Mouse (Mus musculus): ENCODE measurements around the gene Cfap126. TPM values are rescaled to one million over a fixed set of nuclear protein-coding genes. Genes with fewer than 3 reads are reported as not detected.
"Not testable (repeated sequence)": the region's sequence is repeated elsewhere in the genome, so short reads cannot be mapped to it uniquely, and the experiment has no call there.

Cfap126 gene
- total and polyA plus RNA-seq, 3 experiments, result 0.69 to 3.5 TPM; not detected in 1

- H3K9me3 ChIP-seq (replicated peaks; ENCODE audit: insufficient read depth, low read length); H3K36me3 ChIP-seq (ENCODE audit: control insufficient read depth in 1 of 2, insufficient read depth in 2 of 2, low read length in 2 of 2); H3K9ac ChIP-seq (ENCODE audit: control insufficient read depth, low read depth, low read length, poor library complexity, severe bottlenecking); H3K79me2 ChIP-seq (ENCODE audit: control insufficient read depth, insufficient read depth, low read length, poor library complexity); DNase-seq (ENCODE audit: low read depth, low spot score); H3K27me3 ChIP-seq (ENCODE audit: control insufficient read depth in 1 of 2, insufficient read depth in 2 of 2, low read length in 2 of 2); H3K4me1 ChIP-seq (ENCODE audit: control insufficient read depth in 1 of 2, insufficient read depth in 2 of 2, low read length in 2 of 2); H3K27ac ChIP-seq (ENCODE audit: control insufficient read depth, low read depth, low read length); H3K4me3 ChIP-seq (ENCODE audit: control insufficient read depth in 1 of 2, insufficient read depth in 1 of 2, low read depth in 2 of 2, low read length in 2 of 2): not testable (repeated sequence)
Measured at GRCm38 (mm10) chr1:171079345-171079744, 34.4 kb upstream of the Cfap126 start.

GRCm38 (mm10) chr1:171079825-171080224, 33.9 kb upstream of the Cfap126 start:
- H3K9ac ChIP-seq (ENCODE audit: control insufficient read depth, low read depth, low read length, poor library complexity, severe bottlenecking); DNase-seq (ENCODE audit: low read depth, low spot score); H3K9me3 ChIP-seq (replicated peaks; ENCODE audit: insufficient read depth, low read length); H3K27me3 ChIP-seq (ENCODE audit: control insufficient read depth in 1 of 2, insufficient read depth in 2 of 2, low read length in 2 of 2); H3K4me3 ChIP-seq (ENCODE audit: control insufficient read depth in 1 of 2, insufficient read depth in 1 of 2, low read depth in 2 of 2, low read length in 2 of 2); H3K79me2 ChIP-seq (ENCODE audit: control insufficient read depth, insufficient read depth, low read length, poor library complexity); H3K4me1 ChIP-seq (ENCODE audit: control insufficient read depth in 1 of 2, insufficient read depth in 2 of 2, low read length in 2 of 2); H3K27ac ChIP-seq (ENCODE audit: control insufficient read depth, low read depth, low read length); H3K36me3 ChIP-seq (ENCODE audit: control insufficient read depth in 1 of 2, insufficient read depth in 2 of 2, low read length in 2 of 2): not testable (repeated sequence)

- H3K4me1 ChIP-seq (ENCODE audit: control insufficient read depth in 1 of 2, insufficient read depth in 2 of 2, low read length in 2 of 2); H3K79me2 ChIP-seq (ENCODE audit: control insufficient read depth, insufficient read depth, low read length, poor library complexity); H3K4me3 ChIP-seq (ENCODE audit: control insufficient read depth in 1 of 2, insufficient read depth in 1 of 2, low read depth in 2 of 2, low read length in 2 of 2); H3K9me3 ChIP-seq (replicated peaks; ENCODE audit: insufficient read depth, low read length); DNase-seq (ENCODE audit: low read depth, low spot score); H3K36me3 ChIP-seq (ENCODE audit: control insufficient read depth in 1 of 2, insufficient read depth in 2 of 2, low read length in 2 of 2); H3K9ac ChIP-seq (ENCODE audit: control insufficient read depth, low read depth, low read length, poor library complexity, severe bottlenecking); H3K27me3 ChIP-seq (ENCODE audit: control insufficient read depth in 1 of 2, insufficient read depth in 2 of 2, low read length in 2 of 2); H3K27ac ChIP-seq (ENCODE audit: control insufficient read depth, low read depth, low read length): not testable (repeated sequence)
Measured at GRCm38 (mm10) chr1:171081512-171082231, 32.0 kb upstream of the Cfap126 start.

- H3K79me2 ChIP-seq (ENCODE audit: control insufficient read depth, insufficient read depth, low read length, poor library complexity), result no peaks in the 10 kb centered on the region
- TF ChIP-seq GABPA (IDR thresholded peaks at IDR 0.05; ENCODE audit: low read depth, low read length), result no peak
- TF ChIP-seq GATA1 (IDR thresholded peaks at IDR 0.05; ENCODE audit: low read depth, low read length), result no peak
- no peak for TF ChIP-seq NRF1 (IDR thresholded peaks at IDR 0.05; ENCODE audit: insufficient read depth, low read depth, low read length, poor library complexity, severe bottlenecking)
- no peak for TF ChIP-seq RAD21 (IDR thresholded peaks at IDR 0.05; ENCODE audit: low read depth, low read length)
- no peak for TF ChIP-seq MXI1 (IDR thresholded peaks at IDR 0.05; ENCODE audit: low read depth, low read length)
- TF ChIP-seq CHD1 (IDR thresholded peaks at IDR 0.05; ENCODE audit: low read depth, low read length), result no peak
- TF ChIP-seq ZC3H11A (IDR thresholded peaks at IDR 0.05; ENCODE audit: low read depth, low read length), result no peak
- TF ChIP-seq ZNF384 (IDR thresholded peaks at IDR 0.05; ENCODE audit: low read depth, low read length), result no peak
- no peak for TF ChIP-seq TCF12 (IDR thresholded peaks at IDR 0.05; ENCODE audit: low read depth, low read length)
- TF ChIP-seq RCOR1 (IDR thresholded peaks at IDR 0.05; ENCODE audit: low read depth, low read length), result no peak
- TF ChIP-seq POLR2AphosphoS2 (IDR thresholded peaks at IDR 0.05; ENCODE audit: low read length), result no peak
- TF ChIP-seq MYC (IDR thresholded peaks at IDR 0.05; ENCODE audit: low read depth, low read length), result no peak
- no peak for TF ChIP-seq KAT2A (conservative IDR thresholded peaks at IDR 0.05; ENCODE audit: low read depth, low read length)
- TF ChIP-seq ZKSCAN1 (IDR thresholded peaks at IDR 0.05; ENCODE audit: low read depth, low read length), result no peak
- TF ChIP-seq USF2 (IDR thresholded peaks at IDR 0.05; ENCODE audit: borderline replicate concordance in 1 of 2, insufficient read depth in 1 of 2, low read depth in 1 of 2, low read length in 2 of 2), result no peak
- TF ChIP-seq POLR2AphosphoS5 (IDR thresholded peaks at IDR 0.05; ENCODE audit: borderline replicate concordance, low read depth, low read length), result no peak
- no peak for TF ChIP-seq E2F4 (IDR thresholded peaks at IDR 0.05; ENCODE audit: borderline replicate concordance, low read depth, low read length)
- TF ChIP-seq BHLHE40 (IDR thresholded peaks at IDR 0.05; ENCODE audit: borderline replicate concordance, low read depth, low read length), result no peak
- H3K9ac ChIP-seq (ENCODE audit: control insufficient read depth, low read depth, low read length, poor library complexity, severe bottlenecking), result no peak overlapping the region
- no peak overlapping the region for H3K27ac ChIP-seq (ENCODE audit: control insufficient read depth, low read depth, low read length)
- H3K4me3 ChIP-seq (ENCODE audit: control insufficient read depth in 1 of 2, insufficient read depth in 1 of 2, low read depth in 2 of 2, low read length in 2 of 2), result no peak overlapping the region
- peaks cover 0 to 8% of the 10 kb centered on the region in 2 experiments; a peak in 2 of 4 replicates for H3K36me3 ChIP-seq (ENCODE audit: control insufficient read depth in 1 of 2, insufficient read depth in 2 of 2, low read length in 2 of 2)
- no peaks in the 10 kb centered on the region for H3K27me3 ChIP-seq (ENCODE audit: control insufficient read depth in 1 of 2, insufficient read depth in 2 of 2, low read length in 2 of 2)
- no peaks in the 10 kb centered on the region; a peak in 1 of 4 replicates for H3K4me1 ChIP-seq (ENCODE audit: control insufficient read depth in 1 of 2, insufficient read depth in 2 of 2, low read length in 2 of 2)
- no peaks in the 10 kb centered on the region for H3K9me3 ChIP-seq (replicated peaks; ENCODE audit: insufficient read depth, low read length)
- no peak for DNase-seq (ENCODE audit: low read depth, low spot score)
Measured at GRCm38 (mm10) chr1:171085718-171086117, 28.0 kb upstream of the Cfap126 start.

All from MEL (cell line).